Comparison of ENCODE assay signal across 8 mouse cellular contexts in the genomic region with DNA sequence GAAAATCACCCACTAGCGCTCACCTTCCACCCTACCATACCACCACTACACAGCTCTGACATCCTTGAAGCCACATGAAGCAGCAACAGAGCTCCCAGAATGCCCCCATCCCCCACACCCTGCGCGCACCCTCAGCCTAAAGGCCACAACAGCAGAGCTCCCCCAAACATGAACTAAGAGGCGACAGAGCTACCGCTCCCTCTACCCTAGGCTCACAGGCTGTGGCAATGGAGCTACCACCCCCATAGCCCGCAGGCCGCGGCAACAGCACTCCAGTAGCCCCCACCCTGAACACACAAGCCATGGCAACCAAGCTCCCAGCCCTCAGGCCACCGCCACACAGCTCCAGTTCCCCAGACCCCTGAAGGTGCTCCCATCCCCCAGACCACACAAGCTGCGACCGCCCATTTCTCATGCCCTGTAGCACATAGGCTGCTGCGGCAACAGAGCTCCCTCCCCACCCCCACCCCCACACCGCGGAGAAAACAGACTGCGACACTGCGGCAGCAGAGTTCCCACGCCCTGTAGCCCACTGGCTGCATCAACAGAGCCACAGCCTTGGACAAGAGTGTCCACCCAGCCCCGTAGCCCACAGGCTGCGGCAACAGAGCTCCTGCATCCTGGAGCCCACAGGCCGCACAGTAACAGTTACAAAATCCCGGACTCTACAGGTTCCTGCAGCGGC. TPM values are rescaled to one million over a fixed set of nuclear protein-coding genes. Genes with fewer than 3 reads are reported as not detected.
DNase-seq lines count a peak whose midpoint lies in the region; ATAC-seq lines count a peak whose summit lies in the region.

No protein-coding gene starts in this region.

- H3K9me3 ChIP-seq in midbrain, embryonic 15.5 days, result peaks cover 9% of the 10 kb centered on the region

- H3K4me3 ChIP-seq in midbrain, embryonic 15.5 days, result peak overlapping the region; percentile 71

- WGBS in midbrain, embryonic 15.5 days, result 50% methylated on average over 22 of the region's 22 CpGs

- peak; percentile 12 for DNase-seq in ovary, postnatal 36 days (ENCODE audit: low spot score)
- no peak for DNase-seq in ovary, adult 18-20 months (ENCODE audit: low spot score)
- peak; percentile 56 to 66 for DNase-seq in cerebellum, postnatal 25 days
- peak; percentile 24 to 34 for DNase-seq in frontal cortex, postnatal 36 days (ENCODE audit: low spot score in 2 of 2)
- peak; percentile 26 for DNase-seq in kidney, adult 18-20 months
- DNase-seq in left cerebral cortex, postnatal 4 days, result peak; percentile 77
- DNase-seq in thymus, postnatal 25 days, result peak; percentile 10

- peak overlapping the region; percentile 75 for H3K9ac ChIP-seq in midbrain, embryonic 15.5 days

- peak; percentile 83 for ATAC-seq in midbrain, embryonic 15.5 days (replicated peaks)

- H3K36me3 ChIP-seq in midbrain, embryonic 15.5 days (replicated peaks), result no peaks in the 10 kb centered on the region

- no peaks in the 10 kb centered on the region for H3K4me1 ChIP-seq in midbrain, embryonic 15.5 days

- intact Hi-C loops in left cerebral cortex, postnatal 4 days (cut with DNase I), result no loop called here

- H3K27ac ChIP-seq in midbrain, embryonic 15.5 days, result peak overlapping the region; percentile 92

- H3K4me2 ChIP-seq in midbrain, embryonic 15.5 days, result peak overlapping the region; percentile 45

- no peaks in the 10 kb centered on the region for H3K27me3 ChIP-seq in midbrain, embryonic 15.5 days (replicated peaks)

RNA-seq across cellular contexts. Expression of gene Snurf, which starts 0.8 kb away (rescaled TPM):
- 1,000 to 10,000 TPM; 1,067 to 1,192 TPM for total RNA-seq in left cerebral cortex, postnatal 4 days (2021)
- 598 and 661 TPM in 2 replicates for polyA plus RNA-seq in midbrain, embryonic 15.5 days (2015; fragmentation: Nextera tagmentation; extraction: Ambion mirVana)

RNA-seq across cellular contexts. Expression of gene Gm38393, which starts 0.8 kb away (rescaled TPM):
- 10 to 100 TPM; 84.3 to 89.7 TPM for total RNA-seq in left cerebral cortex, postnatal 4 days (2021)
- 3.7 and 4.2 TPM in 2 replicates for polyA plus RNA-seq in midbrain, embryonic 15.5 days (2015; fragmentation: Nextera tagmentation; extraction: Ambion mirVana)
